Mouse (Mus musculus): Measurements from ENCODE around the gene Zdhhc4.

GRCm38 (mm10) chr5:143297986-143298385, 31.1 kb downstream of the Zdhhc4 start:
- TF ChIP-seq MAFK (IDR thresholded peaks at IDR 0.05; ENCODE audit: insufficient read depth, low read depth, low read length) (no peak), CHD2 (IDR thresholded peaks at IDR 0.05; ENCODE audit: low read depth, low read length) (no peak), ZNF384 (IDR thresholded peaks at IDR 0.05; ENCODE audit: low read depth, low read length) (no peak)
